Mouse (Mus musculus): ENCODE results near the gene Tead3. TPM values are rescaled to one million over a fixed set of nuclear protein-coding genes. Genes with fewer than 3 reads are reported as not detected.

The Tead3 gene
- polyA plus RNA-seq, 1 experiment from 2014 or later: 1.4 TPM

- Histone ChIP-seq H3K9ac (ENCODE audit: low read depth, low read length) (no peak overlapping the region), H3K27me3 (ENCODE audit: control insufficient read depth, insufficient read depth, low read depth, low read length) (no peaks in the 10 kb centered on the region), H3K4me1 (ENCODE audit: control insufficient read depth, insufficient read depth, low read length) (no peaks in the 10 kb centered on the region), H3K4me3 (ENCODE audit: low read depth, low read length) (no peak overlapping the region), H3K9me3 (replicated peaks; ENCODE audit: control insufficient read depth, low read length, poor library complexity, severe bottlenecking) (no peaks in the 10 kb centered on the region), H3K27ac (ENCODE audit: low read length) (no peak overlapping the region), H3K4me2 (ENCODE audit: low read length) (no peak overlapping the region), H3K36me3 (ENCODE audit: control insufficient read depth, insufficient read depth, low read length) (no peaks in the 10 kb centered on the region)
- no peak for ATAC-seq
- 87% methylated on average over 7 of the region's 7 CpGs for WGBS
Measured at GRCm38 (mm10) chr17:28291346-28291745, 59.3 kb downstream of the Tead3 start.

DNA sequence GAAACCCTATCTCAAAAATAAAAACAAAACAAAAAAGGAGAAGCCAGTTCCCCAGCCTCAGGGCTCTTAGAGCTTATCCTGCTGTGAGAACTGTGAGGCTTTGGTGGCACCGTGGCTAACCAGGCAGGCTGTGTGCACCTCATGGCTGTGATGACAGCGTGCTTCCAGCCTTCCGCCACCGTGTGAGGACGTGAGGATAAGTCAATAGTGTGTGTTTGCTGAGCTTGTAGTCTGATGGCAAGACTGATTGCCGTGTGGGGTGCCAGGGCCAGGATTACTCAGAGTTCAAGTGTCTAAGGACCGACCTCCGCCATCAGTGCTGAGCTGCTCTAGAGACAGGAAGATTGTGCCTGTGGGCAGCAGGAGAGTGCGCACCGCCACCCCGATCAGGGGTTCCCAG lies 59.9 kb downstream of the Tead3 start:
- H3K27me3 ChIP-seq (ENCODE audit: control insufficient read depth, insufficient read depth, low read depth, low read length): no peaks in the 10 kb centered on the region
- H3K9me3 ChIP-seq (replicated peaks; ENCODE audit: control insufficient read depth, low read length, poor library complexity, severe bottlenecking): no peaks in the 10 kb centered on the region
- no peaks in the 10 kb centered on the region for H3K4me1 ChIP-seq (ENCODE audit: control insufficient read depth, insufficient read depth, low read length)
- no peak overlapping the region for H3K27ac ChIP-seq (ENCODE audit: low read length)
- no peak overlapping the region for H3K4me2 ChIP-seq (ENCODE audit: low read length)
- H3K36me3 ChIP-seq (ENCODE audit: control insufficient read depth, insufficient read depth, low read length): no peaks in the 10 kb centered on the region
- no peak overlapping the region for H3K9ac ChIP-seq (ENCODE audit: low read depth, low read length)
- no peak for ATAC-seq
- WGBS: 80% methylated on average over 11 of the region's 11 CpGs
- no peak overlapping the region for H3K4me3 ChIP-seq (ENCODE audit: low read depth, low read length)

DNA sequence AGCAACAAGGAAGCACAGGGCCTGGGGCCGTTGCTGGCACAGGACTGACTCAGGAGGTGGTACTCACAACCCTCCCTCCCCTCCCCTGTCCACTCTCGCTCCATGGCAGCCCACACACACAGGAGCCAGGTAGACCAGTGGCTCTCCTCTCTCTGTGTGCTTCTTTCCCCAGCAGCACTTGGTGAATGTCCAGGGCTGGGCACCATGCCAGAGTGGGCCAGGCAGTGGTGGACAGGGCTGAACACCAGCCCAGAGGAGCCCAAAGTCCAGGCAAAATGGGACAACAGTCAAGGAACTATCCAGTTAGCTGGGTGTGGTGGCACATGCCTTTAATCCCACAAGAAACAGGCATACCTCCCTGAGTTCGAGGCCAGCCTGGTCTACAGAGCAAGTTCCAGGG lies 60.4 kb downstream of the Tead3 start:
- H3K9me3 ChIP-seq (replicated peaks; ENCODE audit: control insufficient read depth, low read length, poor library complexity, severe bottlenecking): no peaks in the 10 kb centered on the region
- no peaks in the 10 kb centered on the region for H3K4me1 ChIP-seq (ENCODE audit: control insufficient read depth, insufficient read depth, low read length)
- H3K4me3 ChIP-seq (ENCODE audit: low read depth, low read length): no peak overlapping the region
- WGBS: 75% methylated on average over 3 of the region's 3 CpGs
- no peaks in the 10 kb centered on the region for H3K36me3 ChIP-seq (ENCODE audit: control insufficient read depth, insufficient read depth, low read length)
- no peak overlapping the region for H3K27ac ChIP-seq (ENCODE audit: low read length)
- H3K4me2 ChIP-seq (ENCODE audit: low read length): no peak overlapping the region
- no peak overlapping the region for H3K9ac ChIP-seq (ENCODE audit: low read depth, low read length)
- no peak for ATAC-seq
- no peaks in the 10 kb centered on the region for H3K27me3 ChIP-seq (ENCODE audit: control insufficient read depth, insufficient read depth, low read depth, low read length)

- no peaks in the 10 kb centered on the region for H3K36me3 ChIP-seq (ENCODE audit: control insufficient read depth, insufficient read depth, low read length)
- no peak overlapping the region for H3K27ac ChIP-seq (ENCODE audit: low read length)
- 61% methylated on average over 5 of the region's 5 CpGs for WGBS
- H3K9me3 ChIP-seq (replicated peaks; ENCODE audit: control insufficient read depth, low read length, poor library complexity, severe bottlenecking): no peaks in the 10 kb centered on the region
- no peak overlapping the region for H3K9ac ChIP-seq (ENCODE audit: low read depth, low read length)
- no peak overlapping the region for H3K4me2 ChIP-seq (ENCODE audit: low read length)
- no peak overlapping the region for H3K4me3 ChIP-seq (ENCODE audit: low read depth, low read length)
- no peaks in the 10 kb centered on the region for H3K4me1 ChIP-seq (ENCODE audit: control insufficient read depth, insufficient read depth, low read length)
- ATAC-seq: no peak
- H3K27me3 ChIP-seq (ENCODE audit: control insufficient read depth, insufficient read depth, low read depth, low read length): no peaks in the 10 kb centered on the region
Measured at GRCm38 (mm10) chr17:28287980-28288379, 62.6 kb downstream of the Tead3 start.

DNA sequence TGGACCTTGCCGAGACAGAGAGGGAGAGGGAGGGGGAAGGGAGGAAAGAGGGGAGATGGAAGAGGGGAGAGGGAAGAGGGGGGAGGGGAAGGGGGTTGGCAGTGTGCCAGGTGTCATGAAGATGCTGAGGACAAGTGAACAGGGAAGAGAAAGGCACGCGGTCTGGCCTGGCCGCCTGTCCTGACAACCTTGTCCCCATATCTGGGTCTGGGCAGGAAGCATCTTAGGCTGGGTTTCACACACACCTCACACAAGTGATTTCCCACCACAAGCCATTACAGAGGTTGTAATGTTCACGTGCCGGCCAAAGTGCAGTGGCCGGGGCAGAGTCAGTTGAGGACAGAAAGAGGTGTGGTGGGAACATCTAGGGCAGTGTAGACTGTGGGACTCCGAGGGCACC lies 63.0 kb downstream of the Tead3 start:
- Histone ChIP-seq H3K9me3 (replicated peaks; ENCODE audit: control insufficient read depth, low read length, poor library complexity, severe bottlenecking) (no peaks in the 10 kb centered on the region), H3K9ac (ENCODE audit: low read depth, low read length) (no peak overlapping the region), H3K4me3 (ENCODE audit: low read depth, low read length) (no peak overlapping the region), H3K27ac (ENCODE audit: low read length) (no peak overlapping the region), H3K4me2 (ENCODE audit: low read length) (no peak overlapping the region), H3K4me1 (ENCODE audit: control insufficient read depth, insufficient read depth, low read length) (no peaks in the 10 kb centered on the region), H3K27me3 (ENCODE audit: control insufficient read depth, insufficient read depth, low read depth, low read length) (no peaks in the 10 kb centered on the region), H3K36me3 (ENCODE audit: control insufficient read depth, insufficient read depth, low read length) (no peaks in the 10 kb centered on the region)
- no peak for ATAC-seq
- WGBS: 65% methylated on average over 8 of the region's 8 CpGs

DNA sequence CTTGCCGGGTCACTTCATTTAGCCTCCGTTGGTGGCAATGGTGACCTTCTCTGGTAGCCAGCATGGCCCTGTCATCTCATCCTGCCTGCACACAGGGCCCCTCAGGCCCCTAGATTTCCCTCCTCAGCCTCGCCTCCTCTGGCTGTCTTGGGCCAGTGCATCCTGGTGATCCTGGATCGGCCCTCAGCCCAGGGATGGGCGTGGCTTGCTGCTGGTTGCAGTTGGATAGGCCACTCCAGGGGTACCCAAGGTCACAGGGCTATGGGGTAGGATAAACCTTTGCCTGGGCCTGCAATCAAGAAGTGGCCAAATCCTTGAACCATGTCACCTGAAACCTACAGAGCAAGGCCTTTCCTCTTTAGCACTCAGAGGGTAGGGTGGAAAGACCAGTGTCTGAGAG lies 63.7 kb downstream of the Tead3 start:
- no peak for ATAC-seq
- Histone ChIP-seq H3K9ac (ENCODE audit: low read depth, low read length) (no peak overlapping the region), H3K36me3 (ENCODE audit: control insufficient read depth, insufficient read depth, low read length) (no peaks in the 10 kb centered on the region), H3K4me2 (ENCODE audit: low read length) (no peak overlapping the region), H3K27me3 (ENCODE audit: control insufficient read depth, insufficient read depth, low read depth, low read length) (no peaks in the 10 kb centered on the region), H3K9me3 (replicated peaks; ENCODE audit: control insufficient read depth, low read length, poor library complexity, severe bottlenecking) (no peaks in the 10 kb centered on the region), H3K4me3 (ENCODE audit: low read depth, low read length) (no peak overlapping the region), H3K27ac (ENCODE audit: low read length) (no peak overlapping the region), H3K4me1 (ENCODE audit: control insufficient read depth, insufficient read depth, low read length) (no peaks in the 10 kb centered on the region)
- WGBS: 31% methylated on average over 5 of the region's 5 CpGs

DNA sequence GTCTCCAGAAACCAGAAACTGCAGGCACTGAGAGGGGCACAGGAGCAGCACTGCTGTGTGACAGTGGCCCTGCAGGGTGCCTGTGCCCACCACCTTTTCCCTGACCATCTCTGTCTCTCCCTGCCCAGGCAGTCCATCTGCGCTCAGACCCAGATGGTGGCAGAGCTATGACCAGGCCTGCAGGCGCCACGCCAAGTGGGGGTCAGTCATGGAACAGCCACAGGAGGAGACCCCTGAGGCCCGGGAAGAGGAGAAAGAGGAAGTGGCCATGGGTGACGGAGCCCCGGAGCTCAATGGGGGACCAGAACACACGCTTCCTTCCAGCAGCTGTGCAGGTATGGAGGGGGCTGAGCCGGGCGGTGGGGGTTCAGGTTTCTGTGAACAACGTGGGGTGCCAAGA lies 64.5 kb downstream of the Tead3 start:
- no peaks in the 10 kb centered on the region for H3K36me3 ChIP-seq (ENCODE audit: control insufficient read depth, insufficient read depth, low read length)
- H3K4me3 ChIP-seq (ENCODE audit: low read depth, low read length): no peak overlapping the region
- H3K4me2 ChIP-seq (ENCODE audit: low read length): no peak overlapping the region
- no peaks in the 10 kb centered on the region for H3K9me3 ChIP-seq (replicated peaks; ENCODE audit: control insufficient read depth, low read length, poor library complexity, severe bottlenecking)
- ATAC-seq: no peak
- H3K27ac ChIP-seq (ENCODE audit: low read length): no peak overlapping the region
- H3K9ac ChIP-seq (ENCODE audit: low read depth, low read length): 0 out of 2 replicates have a peak overlapping the region, but pooled peaks have one; percentile 0
- no peaks in the 10 kb centered on the region for H3K4me1 ChIP-seq (ENCODE audit: control insufficient read depth, insufficient read depth, low read length)
- H3K27me3 ChIP-seq (ENCODE audit: control insufficient read depth, insufficient read depth, low read depth, low read length): no peaks in the 10 kb centered on the region
- 90% methylated on average over 10 of the region's 10 CpGs for WGBS

- H3K27me3 ChIP-seq (ENCODE audit: control insufficient read depth, insufficient read depth, low read depth, low read length): no peaks in the 10 kb centered on the region
- H3K4me3 ChIP-seq (ENCODE audit: low read depth, low read length): no peak overlapping the region
- ATAC-seq: no peak
- H3K4me2 ChIP-seq (ENCODE audit: low read length): no peak overlapping the region
- H3K27ac ChIP-seq (ENCODE audit: low read length): no peak overlapping the region
- 95% methylated on average over 10 of the region's 10 CpGs for WGBS
- H3K9ac ChIP-seq (ENCODE audit: low read depth, low read length): no peak overlapping the region
- H3K4me1 ChIP-seq (ENCODE audit: control insufficient read depth, insufficient read depth, low read length): peaks cover 2% of the 10 kb centered on the region; the same call in 1 of the 2 replicates
- no peaks in the 10 kb centered on the region for H3K36me3 ChIP-seq (ENCODE audit: control insufficient read depth, insufficient read depth, low read length)
- H3K9me3 ChIP-seq (replicated peaks; ENCODE audit: control insufficient read depth, low read length, poor library complexity, severe bottlenecking): no peaks in the 10 kb centered on the region
Measured at GRCm38 (mm10) chr17:28283199-28283598, 67.4 kb downstream of the Tead3 start.

- Histone ChIP-seq H3K4me3 (ENCODE audit: low read depth, low read length) (no peak overlapping the region), H3K27me3 (ENCODE audit: control insufficient read depth, insufficient read depth, low read depth, low read length) (no peaks in the 10 kb centered on the region), H3K4me2 (ENCODE audit: low read length) (no peak overlapping the region), H3K9ac (ENCODE audit: low read depth, low read length) (no peak overlapping the region), H3K36me3 (ENCODE audit: control insufficient read depth, insufficient read depth, low read length) (no peaks in the 10 kb centered on the region), H3K27ac (ENCODE audit: low read length) (no peak overlapping the region), H3K9me3 (replicated peaks; ENCODE audit: control insufficient read depth, low read length, poor library complexity, severe bottlenecking) (no peaks in the 10 kb centered on the region), H3K4me1 (ENCODE audit: control insufficient read depth, insufficient read depth, low read length) (peaks cover 4% of the 10 kb centered on the region; the same call in 1 of the 2 replicates)
- WGBS: 94% methylated on average over 7 of the region's 7 CpGs
- no peak for ATAC-seq
Measured at GRCm38 (mm10) chr17:28281866-28282441, 68.7 kb downstream of the Tead3 start.

All from midbrain, embryonic 16.5 days (tissue).